Mouse (Mus musculus) forebrain, embryonic 15.5 days (tissue): Measurements from ENCODE around the gene Olfr433. TPM values are rescaled to one million over a fixed set of nuclear protein-coding genes. Genes with fewer than 3 reads are reported as not detected.
"Not testable (repeated sequence)": the region's sequence is repeated elsewhere in the genome, so short reads cannot be mapped to it uniquely, and the experiment has no call there.

Experiments used
- ATAC-seq: fragments of 200-750 bp; cut with Nextera tagmentation; replicated peaks from 2 replicates; pipeline ENCODE4 v1.8.0; 2017; ENCODE audit warnings: mild to moderate bottlenecking, moderate TSS enrichment, moderate library complexity
- H3K27ac ChIP-seq: fragments of 300-500 bp; sonication (generic); replicated peaks from 2 replicates; pipeline ENCODE4 v1.5.1; 2015; ENCODE audit warnings: mild to moderate bottlenecking, inconsistent platforms
- H3K27me3 ChIP-seq: fragments of 300-500 bp; sonication (generic); 2 replicates; pipeline ENCODE4 v1.6.1; 2015; ENCODE audit warnings: inconsistent platforms
- H3K36me3 ChIP-seq: fragments of 300-500 bp; sonication (generic); 2 replicates; pipeline ENCODE4 v1.6.1; 2015; ENCODE audit warnings: mild to moderate bottlenecking, inconsistent platforms
- H3K4me1 ChIP-seq: fragments of 300-500 bp; sonication (generic); 2 replicates; pipeline ENCODE4 v1.6.1; 2015; ENCODE audit warnings: inconsistent platforms
- H3K4me2 ChIP-seq: fragments of 300-500 bp; sonication (generic); replicated peaks from 2 replicates; pipeline ENCODE4 v1.6.1; 2015; ENCODE audit warnings: mild to moderate bottlenecking, inconsistent platforms
- H3K4me3 ChIP-seq: fragments of 300-500 bp; sonication (generic); 2 replicates; pipeline ENCODE4 v1.5.1; 2015; ENCODE audit warnings: mild to moderate bottlenecking, inconsistent platforms
- H3K9ac ChIP-seq: fragments of 300-500 bp; sonication (generic); replicated peaks from 2 replicates; pipeline ENCODE4 v1.6.1; 2015; ENCODE audit warnings: mild to moderate bottlenecking, inconsistent platforms
- H3K9me3 ChIP-seq: fragments of 300-500 bp; sonication (generic); 2 replicates; pipeline ENCODE4 v1.6.1; 2016; ENCODE audit warnings: inconsistent platforms
- WGBS: fragments of 180-500 bp; shearing (Covaris S2); methylation state at CpG from one replicate; pipeline ENCODE4 v1.1.7; 2015; ENCODE audit warnings: mixed read lengths; 5-methylcytosine and 5-hydroxymethylcytosine counted together
- polyA plus RNA-seq: library from polyadenylated mRNA; unstranded; fragments of >200 nt; fragmentation: Nextera tagmentation; extraction: Ambion mirVana; gene quantifications from 2 replicates; pipeline ENCODE4 v1.2.1, GENCODE M21; 2015

Olfr433 gene
- not detected in 2 replicates for polyA plus RNA-seq

DNA sequence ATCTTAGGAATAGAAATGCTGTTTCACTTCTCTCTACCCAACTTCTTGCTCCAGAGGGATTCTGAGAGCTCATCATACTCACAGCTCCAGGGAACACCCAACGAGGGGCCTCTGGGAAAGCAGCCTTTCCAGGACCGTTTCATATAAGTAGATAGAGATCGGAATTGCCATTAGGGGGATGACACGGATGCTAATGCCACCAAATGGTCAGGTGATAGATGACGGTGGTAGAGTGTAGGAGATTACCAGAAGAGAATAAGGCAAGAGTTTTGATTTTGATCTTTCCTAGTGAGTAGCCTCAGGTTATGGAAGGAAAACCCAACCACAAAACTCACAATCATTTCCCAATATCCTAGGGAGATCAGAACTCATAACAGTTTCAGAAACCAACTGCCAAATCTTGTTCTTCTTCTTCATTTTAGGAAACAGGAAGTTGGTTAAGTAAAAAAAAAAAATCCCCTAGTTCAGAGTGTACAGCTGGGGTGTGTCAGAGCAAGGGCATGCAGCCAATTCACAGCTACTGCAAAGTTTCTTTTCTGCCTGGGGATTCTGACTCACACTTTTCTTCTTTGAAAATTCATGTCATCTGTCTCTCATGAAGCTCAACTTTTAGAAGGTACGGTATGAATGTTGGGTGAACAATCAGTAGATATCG is at the start of gene Olfr433:
Gene Olfr433 (plus strand): TSS at position 183 of the 655 bp plus-strand sequence.
- no peak for ATAC-seq
- H3K4me3 ChIP-seq = no peak within 1 kb of the TSS
- H3K4me2 ChIP-seq = no peak within 1 kb of the TSS
- no peak within 1 kb of the TSS for H3K9ac ChIP-seq
- 90% methylated on average over 7 of the region's 7 CpGs for WGBS
- H3K4me1 ChIP-seq = no peaks in the 10 kb centered on the region
- H3K27me3 ChIP-seq = no peaks in the 10 kb centered on the region
- H3K9me3 ChIP-seq = no peaks in the 10 kb centered on the region
- no peaks in the 10 kb centered on the region for H3K36me3 ChIP-seq
- H3K27ac ChIP-seq = no peak within 1 kb of the TSS

DNA sequence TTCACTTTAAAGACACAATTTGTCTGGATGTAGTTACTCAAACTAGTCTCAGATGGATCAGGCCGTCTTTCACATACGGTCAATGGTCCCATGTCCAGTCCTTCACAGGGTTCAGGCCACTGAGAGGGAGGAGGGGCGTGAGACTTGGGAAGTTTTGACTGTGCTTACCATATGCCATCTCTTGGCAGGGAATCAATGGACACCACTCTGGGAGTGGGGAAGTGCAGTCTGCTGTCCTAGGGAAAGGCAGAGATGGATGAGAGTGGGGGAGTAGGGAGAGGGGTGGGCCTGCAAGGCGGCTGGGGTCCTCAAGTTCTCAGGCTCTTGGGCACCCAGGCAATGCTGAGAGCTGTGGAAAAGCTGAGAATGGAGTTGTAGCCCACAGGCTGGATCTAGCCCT is 45.5 kb upstream of the Olfr433 start:
- no peak for ATAC-seq
- WGBS = 89% methylated on average over 4 of the region's 4 CpGs
- Histone ChIP-seq H3K27me3 (no peaks in the 10 kb centered on the region), H3K36me3 (no peaks in the 10 kb centered on the region), H3K4me2 (no peak overlapping the region), H3K4me3 (no peak overlapping the region), H3K9me3 (no peaks in the 10 kb centered on the region), H3K9ac (no peak overlapping the region), H3K27ac (no peak overlapping the region), H3K4me1 (no peaks in the 10 kb centered on the region)

DNA sequence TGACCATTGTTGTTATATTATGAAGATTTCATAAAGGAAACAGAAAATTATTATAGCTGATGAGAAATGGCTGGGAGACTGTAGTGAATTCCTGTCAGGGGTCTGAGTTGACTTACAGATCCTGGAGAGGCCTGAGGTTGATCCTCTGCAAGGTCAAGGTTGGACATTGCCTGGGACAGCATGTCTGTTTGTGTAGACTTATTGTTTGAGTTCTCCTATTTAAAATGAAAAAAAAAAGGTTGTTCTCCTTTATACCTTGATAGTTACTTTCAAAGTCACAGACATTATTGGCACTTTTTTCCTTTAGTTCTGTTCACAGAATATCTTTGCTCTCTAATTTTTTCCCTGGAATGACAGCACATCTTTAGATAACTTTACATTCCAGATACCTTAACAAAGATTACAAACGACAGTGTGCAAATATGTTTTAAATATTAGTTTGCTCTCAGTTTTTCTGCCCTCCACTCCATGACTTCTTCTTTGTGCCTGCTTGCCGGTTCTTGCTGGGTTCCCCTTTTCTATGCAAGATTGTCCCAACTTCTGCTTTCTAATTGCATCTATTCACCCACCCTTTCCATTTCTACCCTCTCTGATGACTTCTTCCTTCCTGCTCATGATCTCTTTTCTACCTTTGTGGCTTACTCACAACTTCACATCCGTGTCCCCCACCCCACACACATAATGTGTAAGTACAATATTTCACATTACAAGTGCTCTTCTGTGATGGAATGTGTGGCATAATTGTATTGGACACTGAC is 36.0 kb upstream of the Olfr433 start:
- not testable (repeated sequence) for ATAC-seq

DNA sequence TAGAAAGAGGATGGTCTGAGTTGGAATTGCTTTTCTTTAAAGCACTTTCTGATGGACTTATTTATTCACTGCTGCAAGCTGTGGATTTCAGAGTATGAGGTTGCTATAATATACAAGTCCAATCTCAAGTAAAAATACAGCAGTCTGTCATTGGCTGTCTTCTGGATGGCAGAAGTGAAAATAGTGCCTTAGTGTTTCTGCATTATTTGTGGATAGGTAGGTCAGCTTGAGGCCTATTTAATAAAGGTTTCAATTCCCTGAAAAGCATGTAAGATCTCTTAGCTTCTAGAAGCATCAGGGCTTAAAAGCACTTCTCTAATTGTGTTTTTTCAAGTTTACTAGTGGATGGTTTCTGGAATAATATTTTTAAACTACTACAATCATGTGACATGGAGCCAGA is 33.5 kb upstream of the Olfr433 start:
- H3K27me3 ChIP-seq, H3K9ac ChIP-seq, H3K9me3 ChIP-seq: not testable (repeated sequence)

More for the DNA sequence above, 36.0 kb upstream of the Olfr433 start:
- not testable (repeated sequence) for H3K4me3 ChIP-seq, H3K36me3 ChIP-seq, H3K9me3 ChIP-seq, H3K27me3 ChIP-seq, H3K27ac ChIP-seq, H3K9ac ChIP-seq, H3K4me1 ChIP-seq, H3K4me2 ChIP-seq
- 84% methylated on average over 2 of the region's 3 CpGs for whole genome bisulfite sequencing

DNA sequence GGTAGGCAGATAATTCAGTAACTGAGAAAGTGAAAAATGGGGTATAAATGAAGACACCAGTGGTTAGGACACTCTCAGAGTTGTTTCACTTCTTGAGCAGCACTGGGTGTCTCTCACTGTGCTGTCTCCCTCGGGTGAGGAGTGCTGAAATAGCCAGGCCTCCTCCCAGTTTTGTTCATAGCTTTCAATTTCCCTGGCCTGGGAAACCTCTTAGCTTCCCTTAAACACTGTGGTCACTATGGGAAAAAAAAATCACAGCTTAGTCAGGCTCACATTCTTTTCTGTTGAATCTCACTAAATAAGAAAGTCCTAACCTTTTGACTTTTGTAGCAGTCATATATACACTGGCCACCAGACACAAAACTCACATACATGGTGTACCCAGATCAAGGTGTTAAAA is 8.8 kb upstream of the Olfr433 start, which contains the start of gene Ifi205:
Gene Ifi205 (minus strand): TSS at position 113 of the 400 bp plus-strand sequence.
- no peak within 1 kb of the TSS for H3K27ac ChIP-seq
- no peak within 1 kb of the TSS for H3K4me3 ChIP-seq
- H3K9me3 ChIP-seq = no peaks in the 10 kb centered on the region
- H3K4me2 ChIP-seq = no peak within 1 kb of the TSS
- 72% methylated on average over 1 of the region's 1 CpGs for WGBS
- H3K4me1 ChIP-seq = no peaks in the 10 kb centered on the region
- H3K9ac ChIP-seq = no peak within 1 kb of the TSS
- ATAC-seq = no peak
- H3K36me3 ChIP-seq = no peaks in the 10 kb centered on the region
- no peaks in the 10 kb centered on the region for H3K27me3 ChIP-seq

More for the DNA sequence above, 33.5 kb upstream of the Olfr433 start:
- H3K4me1 ChIP-seq, H3K4me2 ChIP-seq, H3K27ac ChIP-seq, H3K4me3 ChIP-seq, ATAC-seq, H3K36me3 ChIP-seq: not testable (repeated sequence)

DNA sequence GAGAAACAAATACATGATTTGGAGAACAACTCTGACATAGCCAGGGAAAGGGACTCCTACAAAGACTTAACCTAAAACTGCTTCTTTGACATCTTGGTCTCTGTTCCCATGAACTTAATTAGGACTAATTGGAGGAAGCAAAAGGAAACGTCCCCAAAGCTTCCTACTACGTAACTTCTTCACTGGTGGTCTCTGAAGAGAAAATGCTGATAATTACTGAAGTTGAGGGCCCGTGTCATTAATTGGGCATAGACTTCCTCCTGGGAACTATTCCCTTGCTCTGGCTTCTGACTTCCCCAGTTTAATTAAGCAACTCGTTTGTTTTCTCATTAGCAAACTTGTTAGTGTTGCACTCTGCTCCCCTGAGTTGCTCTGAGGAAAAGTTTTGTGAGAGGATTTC is 4.7 kb upstream of the Olfr433 start:
- no peak overlapping the region for H3K27ac ChIP-seq
- no peak for ATAC-seq
- H3K4me2 ChIP-seq = no peak overlapping the region
- H3K9me3 ChIP-seq = no peaks in the 10 kb centered on the region
- H3K27me3 ChIP-seq = no peaks in the 10 kb centered on the region
- 22% methylated on average over 4 of the region's 4 CpGs for WGBS
- no peak overlapping the region for H3K4me3 ChIP-seq
- H3K4me1 ChIP-seq = no peaks in the 10 kb centered on the region
- H3K9ac ChIP-seq = no peak overlapping the region
- no peaks in the 10 kb centered on the region for H3K36me3 ChIP-seq

DNA sequence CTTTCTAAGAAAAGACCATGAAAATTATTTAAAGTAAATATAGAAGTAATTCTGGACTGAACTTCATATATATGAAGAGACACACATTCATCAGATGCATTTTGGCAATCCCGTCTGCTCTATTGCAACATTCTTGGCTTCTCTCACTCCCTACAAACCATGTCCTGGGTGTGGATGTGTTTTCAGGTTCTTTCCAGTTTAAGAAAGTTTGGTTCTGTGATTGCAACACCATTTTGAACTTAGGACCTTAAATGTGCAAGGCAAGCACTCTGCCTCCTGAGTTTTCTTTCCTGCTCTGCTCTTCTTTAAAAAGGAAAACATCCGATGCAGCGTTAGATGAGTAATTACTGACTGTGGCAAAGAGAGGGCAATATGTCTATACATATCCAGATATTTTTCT is 2.0 kb upstream of the Olfr433 start:
- no peaks in the 10 kb centered on the region for H3K27me3 ChIP-seq
- 93% methylated on average over 3 of the region's 3 CpGs for WGBS
- no peaks in the 10 kb centered on the region for H3K9me3 ChIP-seq
- no peak overlapping the region for H3K27ac ChIP-seq
- no peak overlapping the region for H3K4me2 ChIP-seq
- no peak for ATAC-seq
- no peaks in the 10 kb centered on the region for H3K36me3 ChIP-seq
- no peak overlapping the region for H3K4me3 ChIP-seq
- H3K4me1 ChIP-seq = no peaks in the 10 kb centered on the region
- no peak overlapping the region for H3K9ac ChIP-seq

DNA sequence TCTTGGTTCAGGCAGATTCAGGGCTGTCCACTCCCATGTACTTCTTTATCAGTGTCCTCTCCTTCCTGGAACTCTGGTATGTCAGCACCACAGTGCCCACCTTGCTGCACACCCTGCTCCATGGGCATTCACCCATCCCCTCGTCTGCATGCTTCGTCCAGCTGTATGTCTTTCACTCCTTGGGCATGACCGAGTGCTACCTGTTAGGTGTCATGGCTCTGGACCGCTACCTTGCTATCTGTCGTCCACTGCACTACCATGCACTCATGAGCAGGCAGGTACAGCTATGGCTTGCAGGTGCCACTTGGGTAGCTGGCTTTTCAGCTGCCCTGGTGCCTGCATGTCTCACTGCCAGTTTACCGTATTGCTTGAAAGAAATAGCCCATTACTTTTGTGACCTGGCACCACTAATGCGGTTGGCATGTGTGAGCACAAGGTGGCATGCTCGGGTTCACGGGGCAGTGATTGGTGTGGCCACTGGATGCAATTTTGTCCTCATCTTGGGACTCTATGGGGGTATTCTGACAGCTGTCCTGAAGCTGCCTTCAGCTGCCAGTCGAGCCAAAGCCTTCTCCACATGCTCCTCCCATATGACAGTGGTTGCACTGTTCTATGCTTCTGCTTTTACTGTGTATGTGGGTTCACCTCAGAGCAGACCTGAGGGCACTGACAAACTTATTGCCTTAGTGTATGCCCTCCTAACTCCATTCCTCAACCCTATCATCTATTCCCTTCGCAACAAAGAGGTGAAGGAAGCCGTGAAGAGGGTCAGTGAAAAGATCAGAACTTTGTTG is 1.8 kb downstream of the Olfr433 start:
- WGBS = 89% methylated on average over 12 of the region's 12 CpGs
- not testable (repeated sequence) for H3K4me3 ChIP-seq, ATAC-seq

DNA sequence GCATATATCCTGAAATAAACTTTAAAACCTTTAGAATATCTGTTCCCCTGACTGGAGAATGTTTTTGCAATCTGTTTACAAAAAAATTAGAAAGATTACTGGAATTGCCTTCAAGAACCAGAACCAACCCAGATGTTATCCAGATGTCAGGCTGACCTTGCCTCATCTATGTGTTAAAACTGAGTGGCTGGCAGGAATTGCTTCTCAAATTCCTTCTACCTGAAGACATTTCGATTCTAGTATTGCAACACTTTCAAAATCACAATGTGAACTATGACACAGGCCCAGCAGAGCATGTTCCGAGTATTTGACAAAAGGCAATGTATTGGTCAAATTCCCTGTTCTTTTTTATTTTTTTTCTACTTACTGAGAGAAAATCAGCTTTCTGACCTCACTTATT is 3.9 kb downstream of the Olfr433 start:
- Histone ChIP-seq H3K27me3 (no peaks in the 10 kb centered on the region), H3K4me2 (no peak overlapping the region), H3K36me3 (no peaks in the 10 kb centered on the region), H3K4me1 (no peaks in the 10 kb centered on the region), H3K9ac (no peak overlapping the region), H3K9me3 (no peaks in the 10 kb centered on the region), H3K4me3 (no peak overlapping the region), H3K27ac (no peak overlapping the region)
- ATAC-seq = no peak
- WGBS = 77% methylated on average over 2 of the region's 2 CpGs

More for the DNA sequence above, 1.8 kb downstream of the Olfr433 start:
- not testable (repeated sequence) for H3K4me1 ChIP-seq, H3K27ac ChIP-seq, H3K9ac ChIP-seq, H3K36me3 ChIP-seq, H3K27me3 ChIP-seq, H3K9me3 ChIP-seq, H3K4me2 ChIP-seq

DNA sequence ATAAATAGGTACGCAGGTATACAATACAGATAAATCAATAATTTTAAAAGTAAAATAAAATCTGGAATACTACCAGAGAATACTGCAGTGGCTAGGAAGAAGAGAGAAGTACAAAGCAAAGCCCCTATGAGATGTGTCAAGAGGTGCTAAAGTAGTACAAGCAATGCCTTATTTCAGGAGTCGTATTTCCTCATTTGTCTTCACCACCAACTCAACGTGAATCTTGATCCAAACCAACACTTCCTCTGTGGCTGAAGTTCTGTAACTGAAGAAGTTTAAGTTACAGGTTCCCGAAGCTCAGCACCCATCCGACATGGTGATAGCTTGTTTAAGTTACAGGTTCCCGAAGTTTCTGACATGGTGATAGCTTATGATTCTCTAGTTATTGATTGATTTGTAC is 7.7 kb downstream of the Olfr433 start:
- WGBS = 89% methylated on average over 6 of the region's 6 CpGs
- not testable (repeated sequence) for ATAC-seq, H3K9me3 ChIP-seq, H3K4me3 ChIP-seq, H3K9ac ChIP-seq, H3K36me3 ChIP-seq, H3K27me3 ChIP-seq, H3K4me1 ChIP-seq, H3K27ac ChIP-seq, H3K4me2 ChIP-seq

DNA sequence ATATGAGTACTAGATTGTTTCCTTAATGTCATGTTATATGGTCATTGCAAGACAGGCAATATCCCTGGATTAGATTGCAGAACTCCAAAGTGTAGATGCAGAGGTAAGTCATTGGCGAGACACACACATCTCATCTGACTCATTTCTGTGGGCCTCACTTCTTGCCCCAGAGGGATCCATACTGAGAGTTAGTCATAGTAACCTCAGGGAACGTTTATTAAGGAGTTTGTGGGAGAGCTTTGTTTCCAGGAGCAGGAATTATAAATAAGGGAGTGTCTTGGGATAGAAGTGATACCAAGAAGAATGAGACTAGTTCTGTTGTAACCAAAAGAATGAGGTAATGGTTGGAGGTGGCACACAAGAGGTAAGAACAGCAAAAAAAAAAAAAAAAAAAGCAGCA is 8.4 kb downstream of the Olfr433 start, which contains the start of gene Olfr432:
Gene Olfr432 (plus strand): TSS at position 313 of the 400 bp plus-strand sequence.
- ATAC-seq = no peak
- Histone ChIP-seq H3K4me2 (no peak within 1 kb of the TSS), H3K4me1 (no peaks in the 10 kb centered on the region), H3K36me3 (no peaks in the 10 kb centered on the region), H3K27ac (no peak within 1 kb of the TSS), H3K27me3 (no peaks in the 10 kb centered on the region), H3K9me3 (no peaks in the 10 kb centered on the region), H3K4me3 (no peak within 1 kb of the TSS), H3K9ac (no peak within 1 kb of the TSS)
- 75% methylated on average over 2 of the region's 2 CpGs for WGBS

DNA sequence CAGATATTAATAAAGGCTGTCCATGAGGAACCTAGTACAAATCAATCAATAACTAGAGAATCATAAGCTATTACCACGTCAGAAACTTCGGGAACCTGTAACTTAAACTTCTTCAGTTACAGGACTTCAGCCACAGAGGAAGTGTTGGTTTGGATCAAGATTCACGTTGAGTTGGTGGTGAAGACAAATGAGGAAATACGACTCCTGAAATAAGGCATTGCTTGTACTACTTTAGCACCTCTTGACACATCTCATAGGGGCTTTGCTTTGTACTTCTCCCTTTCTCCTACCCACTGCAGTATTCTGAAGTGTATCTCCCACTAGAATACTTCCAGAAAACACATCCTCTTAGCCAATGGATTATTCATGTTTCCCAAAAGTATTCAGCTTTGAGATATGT is 8.9 kb downstream of the Olfr433 start:
- not testable (repeated sequence) for H3K27me3 ChIP-seq, ATAC-seq, H3K4me1 ChIP-seq, H3K27ac ChIP-seq, H3K36me3 ChIP-seq, H3K4me3 ChIP-seq, H3K9ac ChIP-seq, H3K4me2 ChIP-seq, H3K9me3 ChIP-seq
- 87% methylated on average over 4 of the region's 4 CpGs for WGBS
